Mouse (Mus musculus) frontal cortex, postnatal 10 days (tissue): ENCODE results near the gene Rnf4.

ENCODE experiments used
- DNase-seq, 2 experiments: peaks; one replicate each; pipeline ENCODE4 v3.0.0; 2022; ENCODE audit warnings: low spot score in 2 of 2, mixed read lengths in 1 of 2

Gene Rnf4

DNA sequence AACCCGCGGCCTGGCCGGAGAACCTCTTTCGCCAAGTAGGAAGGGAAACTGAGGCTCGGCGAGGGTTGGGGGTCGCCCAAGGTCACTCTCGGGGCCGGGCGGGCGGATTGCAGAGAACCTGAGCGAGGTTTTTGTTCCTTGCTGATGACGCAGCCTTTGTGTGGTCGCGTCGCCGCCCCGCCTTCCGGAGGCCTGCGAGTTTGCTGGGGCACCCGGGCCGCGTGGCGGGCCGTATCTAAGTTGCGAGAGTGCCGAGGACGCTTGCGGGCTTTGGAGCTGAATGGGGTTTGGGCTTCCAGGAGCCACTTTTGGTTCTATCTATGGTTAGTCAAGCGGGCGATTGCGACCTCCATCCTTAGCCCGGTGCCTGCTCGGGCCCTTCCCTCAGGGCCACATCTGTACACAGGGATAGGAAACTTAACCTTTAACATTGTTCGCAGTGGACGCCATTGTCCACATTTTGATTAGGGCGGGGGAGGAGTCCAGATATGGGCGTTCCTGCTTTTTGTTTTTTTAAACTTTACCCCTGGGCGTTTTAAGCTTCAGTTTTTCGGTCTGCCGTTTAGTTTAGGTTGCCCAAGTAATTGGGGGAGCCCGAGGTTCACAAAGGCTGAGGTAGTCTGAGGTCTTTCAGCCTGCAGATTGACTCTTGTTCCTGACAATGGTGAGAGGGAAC is 824 bp downstream of the Rnf4 start:
- DNase-seq: peak; percentile 44 to 52

DNA sequence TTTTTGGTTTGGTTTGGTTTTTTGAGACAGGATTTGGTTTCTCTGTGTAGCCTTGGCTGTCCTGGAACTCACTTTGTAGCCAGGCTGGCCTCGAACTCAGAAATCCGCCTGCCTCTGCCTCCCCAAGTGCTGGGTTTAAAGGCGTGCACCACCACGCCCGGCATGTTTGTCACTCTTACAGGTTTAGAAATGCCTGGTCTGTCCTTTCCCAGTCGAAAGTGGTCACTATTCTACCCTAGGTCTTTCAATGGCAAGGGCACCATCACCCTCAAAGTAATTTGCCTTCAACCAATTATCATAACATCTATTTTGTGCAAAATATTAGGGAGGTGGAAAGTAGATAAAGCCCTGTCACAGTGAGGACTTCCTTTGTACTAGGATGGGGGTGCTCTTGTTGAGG is 4.2 kb downstream of the Rnf4 start:
- DNase-seq: no peak

DNA sequence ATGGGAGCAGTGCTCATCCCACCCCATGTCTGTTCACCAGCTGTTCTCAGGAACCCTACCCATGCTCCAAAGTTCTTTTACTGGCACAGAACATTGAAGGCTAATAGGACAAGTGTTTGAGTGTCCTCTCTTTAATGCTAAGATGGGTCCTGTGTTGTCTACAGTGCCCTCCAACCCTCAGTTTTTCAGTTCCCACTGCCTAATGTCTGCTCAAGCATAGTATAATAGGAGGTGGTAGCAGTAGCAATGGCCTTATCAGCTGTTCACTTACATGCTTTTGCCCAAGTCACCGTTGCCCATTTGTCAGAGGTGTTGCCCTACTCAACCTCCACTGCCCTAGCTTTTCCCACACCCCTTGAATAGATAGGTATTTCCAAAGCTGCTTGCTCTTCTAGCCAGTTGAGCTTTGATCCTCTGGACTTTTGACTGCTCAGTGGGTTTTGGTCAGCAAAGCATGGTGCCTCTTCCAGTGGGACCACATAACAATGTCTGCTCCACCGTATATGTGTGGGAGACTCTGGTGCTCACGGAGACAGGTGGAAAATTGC is 16.1 kb downstream of the Rnf4 start:
- no peak for DNase-seq

DNA sequence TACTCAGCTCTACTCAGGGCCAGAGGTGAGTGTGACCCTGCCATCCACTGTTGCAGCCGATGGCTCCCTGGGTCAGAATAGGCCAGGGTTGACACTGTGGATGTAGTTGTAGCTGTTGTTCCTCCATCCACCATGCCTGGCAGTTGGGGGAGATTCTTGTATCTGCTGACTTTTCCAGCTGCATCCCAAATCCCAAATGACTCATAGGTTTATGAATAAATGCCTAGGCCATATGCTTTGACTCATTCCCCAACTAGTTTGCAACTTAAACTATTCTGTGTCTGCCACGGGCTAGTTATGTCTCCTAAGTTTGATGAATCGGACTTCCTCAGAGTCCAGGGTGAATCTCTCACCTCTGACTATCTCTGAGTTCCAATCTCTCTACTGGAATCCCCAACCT is 24.2 kb downstream of the Rnf4 start:
- DNase-seq: no peak

DNA sequence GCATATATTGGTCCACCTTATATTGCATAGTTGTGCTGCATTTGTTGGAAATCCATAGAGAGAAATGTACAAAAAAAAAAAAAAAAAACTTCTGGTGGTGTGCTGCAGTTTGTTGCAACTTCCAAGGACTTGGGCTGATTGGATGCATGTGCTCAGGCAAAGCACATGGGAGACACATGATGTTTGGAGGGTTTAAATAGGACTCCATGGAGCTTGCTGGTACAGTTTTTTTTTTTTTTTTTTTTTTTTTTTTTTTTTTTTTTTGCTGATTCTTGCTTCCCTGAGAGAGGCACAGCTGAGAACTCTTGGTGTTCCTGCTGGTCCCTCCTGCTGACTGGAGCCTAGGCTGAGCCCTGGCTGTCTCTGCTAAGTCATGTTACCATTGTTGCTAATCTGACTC is 27.0 kb downstream of the Rnf4 start:
- DNase-seq: no peak

DNA sequence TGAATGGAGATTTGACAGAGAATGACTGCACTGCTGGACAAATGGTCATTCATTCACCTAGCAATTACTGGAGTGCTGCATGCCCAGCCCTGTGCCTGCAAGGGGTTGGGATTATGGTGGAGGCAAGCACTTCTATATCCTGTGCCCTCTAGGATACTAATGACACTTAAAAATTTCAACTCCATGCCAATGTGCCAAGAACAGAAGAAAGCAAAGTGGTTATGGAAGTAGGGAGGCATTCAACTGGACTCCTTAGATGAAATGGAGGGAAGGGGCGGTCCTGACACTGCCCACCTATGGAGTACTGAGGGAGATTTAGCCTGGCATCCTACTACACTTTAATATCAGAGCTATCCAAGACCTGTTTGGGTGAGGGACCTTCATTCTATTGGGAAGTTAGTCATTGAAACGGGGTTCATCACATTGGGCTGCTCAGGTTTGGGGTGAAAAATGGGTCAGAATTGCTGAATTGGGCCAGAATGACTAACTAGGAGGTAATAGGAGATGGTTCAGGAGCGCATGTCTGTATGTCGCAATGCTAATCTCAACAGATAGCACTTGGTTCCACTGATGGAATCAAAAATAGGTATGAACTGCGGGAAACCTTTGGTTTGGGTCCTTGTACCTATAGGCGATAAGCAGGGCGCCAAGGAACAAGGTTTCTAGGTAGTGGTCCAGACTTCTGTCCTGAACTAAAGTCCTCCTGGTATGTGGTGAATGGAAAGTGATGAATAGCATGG is 32.6 kb downstream of the Rnf4 start:
- peak in 1 of 2 experiments; percentile 6 for DNase-seq

DNA sequence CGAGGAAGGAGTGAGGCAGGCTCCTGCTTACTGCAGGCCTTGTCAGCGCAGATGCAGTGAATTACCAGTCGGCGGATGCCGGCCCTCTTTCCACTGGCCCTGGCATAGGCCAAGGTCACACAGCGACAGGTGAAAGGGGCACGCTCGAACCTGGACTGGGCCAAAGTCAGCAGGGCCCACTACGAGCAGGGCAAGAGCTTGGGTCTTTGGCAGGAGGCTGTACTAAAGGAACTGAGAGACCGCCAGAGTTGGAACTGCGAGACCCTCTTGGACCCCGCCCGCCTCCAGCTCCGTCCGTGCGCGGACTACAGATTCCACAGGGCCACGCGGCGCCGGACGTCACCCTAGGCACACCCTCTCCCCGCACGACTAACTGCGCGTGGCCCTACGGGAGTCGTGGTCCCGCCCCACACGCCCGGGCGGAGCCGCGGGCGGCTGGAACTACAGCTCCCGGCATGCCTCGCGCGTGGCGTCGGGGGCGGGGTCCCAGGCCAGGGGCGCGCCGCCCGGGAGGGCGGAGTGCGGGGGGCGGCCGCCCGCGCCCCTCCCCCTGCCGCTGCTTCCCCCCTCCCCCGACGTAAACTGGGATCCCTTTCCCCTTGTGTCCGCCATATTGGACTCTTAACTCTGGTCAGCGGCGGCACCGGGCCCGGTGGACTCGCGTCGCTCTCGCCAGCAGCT is 33.4 kb downstream of the Rnf4 start, which contains the start of gene Fam193a:
Gene Fam193a (plus strand): TSS at position 593 of the 681 bp plus-strand sequence.
- peak; percentile 97 for DNase-seq

DNA sequence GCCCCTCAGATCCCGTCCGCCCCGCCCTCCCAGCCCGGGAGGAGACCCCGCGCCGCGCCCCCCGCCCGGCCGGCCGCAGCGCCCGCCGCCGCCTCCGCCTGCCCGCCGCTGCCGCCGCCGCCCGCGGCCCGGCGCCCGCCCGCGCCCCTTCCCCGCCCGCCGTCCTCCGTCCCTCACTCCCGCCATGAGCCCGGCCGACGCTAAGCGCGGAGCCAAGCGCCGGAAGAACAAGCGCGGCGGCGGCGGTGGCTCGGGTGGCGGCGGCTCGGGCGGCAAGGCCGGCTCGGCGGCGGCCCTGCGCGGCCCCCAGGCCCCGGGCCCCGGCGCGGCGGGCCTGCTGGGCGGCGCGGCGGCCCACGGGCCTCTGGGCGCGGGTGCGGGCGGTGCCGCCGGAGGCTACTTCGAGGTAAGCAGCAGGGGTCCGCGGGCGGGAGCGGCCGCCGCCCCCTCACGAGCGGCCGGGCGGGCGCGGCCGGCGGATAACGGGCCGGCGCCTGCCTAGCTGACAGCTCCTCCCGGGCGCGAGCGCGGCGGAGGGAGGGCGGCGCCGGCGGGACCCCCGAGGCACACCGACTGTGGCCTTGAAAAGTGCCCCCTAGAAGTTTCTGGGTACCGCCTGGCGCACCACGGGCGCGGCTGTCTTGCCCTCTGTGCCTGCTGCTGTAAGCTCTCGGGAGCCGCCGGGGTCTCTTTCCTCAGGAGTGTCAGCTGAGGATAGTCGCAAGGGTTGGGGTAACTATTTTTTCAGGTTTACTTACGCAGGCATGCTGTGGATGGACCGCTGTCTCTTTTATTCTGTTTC is 34.1 kb downstream of the Rnf4 start:
- DNase-seq: peak; percentile 33 to 43

DNA sequence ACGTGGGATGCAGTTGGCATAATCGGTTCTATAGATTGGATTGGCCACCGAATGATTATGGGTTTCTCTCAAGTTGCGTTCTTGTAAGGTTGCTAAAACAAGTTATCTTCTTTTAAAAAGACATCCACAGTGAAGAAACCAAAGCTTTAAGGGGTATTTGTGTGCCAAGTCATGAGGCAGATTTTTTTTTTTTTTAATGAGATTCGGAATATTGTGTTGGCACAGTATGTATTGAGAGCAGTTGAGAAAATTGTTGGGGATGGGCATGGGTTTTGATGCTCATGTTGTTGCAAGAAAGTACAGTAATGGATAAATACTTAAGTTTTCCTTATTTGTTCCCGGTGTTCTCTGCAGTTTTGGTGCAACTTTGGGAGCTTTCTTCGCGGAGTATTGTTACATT is 34.8 kb downstream of the Rnf4 start:
- DNase-seq: no peak

DNA sequence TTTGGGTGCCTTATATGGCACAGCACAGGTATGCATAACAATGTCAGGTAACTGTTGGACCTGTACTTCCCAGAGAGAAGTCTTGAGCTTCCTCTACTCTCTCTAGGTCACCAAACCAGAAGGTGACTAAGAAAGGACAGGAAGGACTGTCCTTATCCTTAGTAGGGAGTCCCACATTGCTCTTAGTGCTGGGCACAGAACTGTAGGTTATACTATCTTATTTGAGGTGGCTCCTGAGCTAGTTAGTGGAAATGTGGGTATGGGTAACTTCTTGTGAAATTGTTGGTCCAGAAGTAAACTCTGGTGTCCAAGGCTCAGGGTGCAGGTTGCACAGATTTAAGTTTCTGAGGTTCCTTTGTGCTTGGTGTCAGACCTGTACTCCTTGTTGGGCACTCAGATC is 36.1 kb downstream of the Rnf4 start:
- DNase-seq: no peak

DNA sequence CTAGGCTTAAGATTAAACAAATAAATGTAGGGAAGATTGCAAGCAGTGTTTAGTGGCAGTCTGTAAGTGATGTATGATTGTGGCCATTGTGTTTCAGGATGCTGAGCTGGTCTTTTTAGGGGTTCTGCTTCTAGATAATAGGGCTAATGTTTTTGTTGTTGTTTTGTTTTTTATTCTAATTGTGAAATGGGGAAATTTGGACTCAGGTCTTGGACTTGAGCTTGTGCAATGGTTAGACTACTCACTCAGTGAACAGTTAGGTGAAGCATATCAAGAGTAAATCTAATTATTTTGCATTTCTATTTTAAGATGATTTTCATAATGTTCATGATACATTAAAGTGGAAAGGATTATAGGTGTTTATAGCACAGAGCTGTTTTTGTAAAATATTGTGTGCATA is 36.5 kb downstream of the Rnf4 start:
- no peak for DNase-seq

DNA sequence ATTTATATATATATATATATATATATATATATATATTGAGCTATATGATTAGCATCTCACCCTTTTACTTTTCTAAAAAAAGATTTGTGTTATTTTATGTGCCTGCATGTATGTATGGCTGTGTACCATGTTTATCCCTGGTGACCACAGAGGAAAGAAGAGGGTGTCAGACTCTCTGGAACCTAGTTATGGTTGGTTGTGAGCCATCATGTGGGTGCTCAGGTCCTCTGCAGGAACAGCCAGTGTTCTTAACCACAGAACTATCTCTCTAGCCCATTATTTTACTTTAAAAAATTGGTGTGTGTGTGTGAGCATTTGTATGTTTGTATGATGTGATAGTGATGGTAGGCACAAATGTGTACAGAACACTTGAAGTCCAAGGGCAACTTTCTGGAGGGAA is 42.7 kb downstream of the Rnf4 start:
- no peak for DNase-seq

DNA sequence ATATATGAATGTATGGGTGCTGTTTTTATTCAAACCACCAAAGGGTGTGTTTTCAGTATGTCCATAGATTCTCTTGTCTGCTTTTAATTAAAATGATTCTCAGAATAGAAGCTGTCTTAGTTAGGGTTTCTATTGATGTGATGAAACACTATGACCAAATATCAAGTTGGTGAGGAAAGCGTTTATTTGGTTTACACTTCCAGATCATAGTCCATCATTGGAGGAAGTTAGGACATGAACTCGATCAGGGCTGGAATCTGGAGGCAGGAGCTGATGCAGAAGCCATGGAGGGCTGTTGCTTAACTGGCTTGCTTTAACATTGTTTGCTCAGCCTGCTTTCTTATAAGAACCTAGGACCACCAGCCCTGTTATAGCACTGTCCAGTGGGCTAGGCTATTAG is 45.6 kb downstream of the Rnf4 start:
- DNase-seq: no peak

DNA sequence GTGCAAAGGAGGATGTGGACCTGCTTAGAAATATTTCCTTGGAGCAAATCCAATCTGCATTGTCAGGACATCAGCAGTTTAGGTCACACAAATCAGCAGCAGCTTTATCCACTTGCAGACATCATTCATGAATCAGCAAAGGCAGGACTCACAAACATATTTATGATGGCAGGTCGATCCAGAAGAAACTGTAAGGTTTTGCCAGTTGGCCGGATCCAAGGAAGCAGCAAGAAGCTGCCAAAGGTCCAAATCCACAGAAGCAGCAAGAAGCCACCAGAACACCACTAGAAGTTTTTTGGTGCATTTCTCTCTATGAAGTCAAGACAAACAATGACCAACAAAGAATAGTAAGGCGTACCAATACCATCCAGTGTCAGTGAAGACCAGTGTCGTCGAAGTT is 49.5 kb downstream of the Rnf4 start:
- DNase-seq: no peak

DNA sequence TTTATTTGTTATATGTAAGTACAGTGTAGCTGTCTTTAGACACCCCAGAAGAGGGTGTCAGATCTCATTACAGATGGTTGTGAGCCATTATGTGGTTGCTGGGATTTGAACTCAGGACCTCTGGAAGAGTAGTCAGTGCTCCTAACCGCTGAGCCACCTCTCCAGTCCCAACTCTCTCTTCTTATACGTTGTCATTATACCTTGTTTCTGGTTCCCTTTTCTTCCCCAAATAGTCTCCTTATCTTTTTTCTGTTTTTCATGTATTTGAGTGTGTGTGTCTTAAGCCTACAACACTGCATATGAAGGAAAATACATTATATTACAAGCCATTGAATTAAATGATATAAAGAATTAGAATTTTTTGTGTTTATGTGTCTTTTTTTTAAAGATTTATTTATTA is 50.7 kb downstream of the Rnf4 start:
- DNase-seq: no peak

DNA sequence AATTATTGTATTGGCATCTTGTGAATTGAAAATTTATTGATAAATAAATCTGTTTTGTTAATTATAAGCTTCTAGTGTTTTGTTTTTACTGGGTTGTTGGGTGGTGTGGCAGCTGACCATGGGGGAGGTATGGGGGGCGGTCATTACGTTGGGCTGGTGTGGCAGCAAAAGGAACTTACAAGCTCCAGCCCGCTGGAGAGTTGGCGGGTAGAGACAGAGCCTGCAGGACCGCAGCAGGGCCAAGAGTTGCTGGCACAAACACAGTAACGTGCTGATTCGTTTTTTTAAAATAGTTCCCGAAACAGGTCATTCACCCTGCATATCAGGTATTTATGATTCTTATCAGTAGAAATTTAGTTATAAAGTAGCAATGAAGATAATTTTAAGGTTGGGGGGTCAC is 57.2 kb downstream of the Rnf4 start:
- no peak for DNase-seq

DNA sequence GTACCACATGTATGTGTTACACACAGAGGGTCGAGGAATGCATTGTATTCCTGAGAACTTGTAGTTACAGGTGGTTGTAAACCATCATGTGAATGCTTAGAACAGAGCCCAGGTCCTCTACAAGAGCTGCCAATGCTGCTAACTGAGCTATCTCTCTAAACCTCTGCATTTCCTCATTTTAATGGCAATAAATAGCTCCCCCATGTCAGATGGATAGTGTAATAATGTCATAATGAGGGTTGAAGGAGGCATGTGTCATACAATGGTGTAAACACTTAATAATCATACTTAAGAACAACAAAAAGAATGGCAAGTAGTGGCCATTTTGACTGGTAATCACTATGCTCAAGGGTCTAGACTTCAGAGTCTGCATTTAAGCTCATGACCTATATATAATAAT is 59.3 kb downstream of the Rnf4 start:
- no peak for DNase-seq

DNA sequence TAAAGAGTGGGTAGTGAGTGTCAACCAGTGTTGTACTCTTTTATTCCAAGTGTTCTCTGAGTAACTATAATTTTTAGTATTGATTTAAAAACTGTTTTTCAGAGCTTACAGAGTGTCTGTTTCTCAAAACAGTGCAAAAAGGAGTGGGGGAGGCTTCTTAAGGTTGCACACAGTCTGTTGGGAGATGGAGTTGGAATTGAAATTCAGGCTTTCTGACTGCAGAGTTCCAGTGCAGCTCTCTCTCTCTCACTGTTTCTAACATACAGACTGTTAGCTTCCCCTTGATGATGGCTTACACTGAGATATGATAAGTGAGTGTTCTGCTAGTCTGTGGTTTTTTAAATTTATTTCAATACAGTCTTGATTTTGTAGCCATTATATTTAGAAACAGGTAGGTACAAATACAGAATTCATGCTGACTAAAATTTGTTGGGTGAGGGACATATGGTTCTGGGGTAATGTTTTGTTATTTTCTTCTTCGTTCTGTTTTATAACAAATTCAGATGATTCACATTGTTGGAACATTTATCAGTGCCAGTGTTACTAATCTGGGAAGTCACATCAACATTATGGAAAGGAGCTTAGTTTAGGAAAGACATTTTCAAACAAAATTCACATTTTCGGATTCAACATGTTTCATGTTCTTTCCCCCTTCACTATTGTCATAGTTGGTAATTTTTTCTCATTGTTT is 59.9 kb downstream of the Rnf4 start:
- DNase-seq: no peak

DNA sequence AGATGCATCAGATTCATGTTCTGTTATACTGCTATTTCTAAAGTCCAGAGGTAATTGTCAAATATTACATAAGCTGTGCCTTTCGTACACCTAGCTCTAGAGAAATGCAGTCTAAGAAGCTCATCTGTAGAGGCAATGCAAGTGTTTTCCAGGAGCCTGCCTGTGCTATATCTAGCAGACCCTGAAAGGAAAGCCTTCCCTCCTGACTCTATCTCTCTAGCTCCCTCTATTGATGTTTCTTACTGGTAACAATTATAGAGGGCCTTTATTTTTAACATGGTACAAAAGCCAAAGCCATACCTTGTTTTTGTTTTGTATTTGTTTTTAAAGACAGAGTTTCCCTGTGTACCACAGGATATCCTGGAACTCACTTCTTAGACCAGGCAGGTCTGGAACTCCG is 61.8 kb downstream of the Rnf4 start:
- no peak for DNase-seq

DNA sequence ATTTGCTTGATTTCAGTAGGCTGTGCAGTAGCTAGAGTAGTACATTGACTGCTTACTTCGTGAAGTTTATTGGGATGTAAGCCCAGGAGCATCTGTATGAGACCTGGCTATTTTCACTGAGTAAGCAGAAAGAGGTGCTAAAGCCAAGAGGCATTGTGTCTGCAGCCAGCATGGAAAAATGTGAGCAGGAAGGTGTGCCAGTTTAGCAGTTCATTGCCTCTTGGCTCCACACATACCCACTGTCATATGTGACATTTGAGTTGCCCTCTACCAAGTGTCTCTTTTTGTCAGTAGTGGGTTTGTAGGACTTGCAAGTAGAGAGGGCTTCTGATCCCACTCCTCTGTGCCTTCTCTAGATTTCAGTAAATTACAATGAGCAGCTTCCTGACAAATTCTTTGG is 62.2 kb downstream of the Rnf4 start:
- DNase-seq: no peak
